Mouse (Mus musculus): ENCODE data around the gene Rgr. TPM values are rescaled to one million over a fixed set of nuclear protein-coding genes. Genes with fewer than 3 reads are reported as not detected.
"Not testable (repeated sequence)": the region's sequence is repeated elsewhere in the genome, so short reads cannot be mapped to it uniquely, and the experiment has no call there.

Rgr gene
- total RNA-seq, 4 experiments from 2014 or later, result not detected

DNA sequence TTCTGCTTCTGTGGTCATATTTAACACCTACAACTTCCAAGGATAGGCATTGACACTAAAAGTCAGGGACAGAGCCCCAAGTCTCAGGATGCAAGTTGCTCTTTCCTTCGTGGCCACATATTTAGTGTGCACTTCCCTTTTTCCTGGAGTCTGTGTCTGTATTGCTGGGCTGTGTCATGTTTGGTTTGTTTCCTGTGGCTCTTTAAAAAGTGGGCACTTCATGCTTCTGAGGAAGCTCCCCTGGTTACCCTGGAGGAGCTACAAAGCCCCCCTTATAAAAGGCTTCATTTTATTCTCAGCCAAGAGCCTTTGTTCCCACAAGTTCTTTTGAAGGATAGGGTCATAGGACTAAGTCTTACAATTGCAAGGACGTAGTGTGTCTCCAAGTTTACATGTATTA, 45.9 kb downstream of the Rgr start:
- DNase-seq (ENCODE audit: low spot score in 2 of 2), result no peak

DNA sequence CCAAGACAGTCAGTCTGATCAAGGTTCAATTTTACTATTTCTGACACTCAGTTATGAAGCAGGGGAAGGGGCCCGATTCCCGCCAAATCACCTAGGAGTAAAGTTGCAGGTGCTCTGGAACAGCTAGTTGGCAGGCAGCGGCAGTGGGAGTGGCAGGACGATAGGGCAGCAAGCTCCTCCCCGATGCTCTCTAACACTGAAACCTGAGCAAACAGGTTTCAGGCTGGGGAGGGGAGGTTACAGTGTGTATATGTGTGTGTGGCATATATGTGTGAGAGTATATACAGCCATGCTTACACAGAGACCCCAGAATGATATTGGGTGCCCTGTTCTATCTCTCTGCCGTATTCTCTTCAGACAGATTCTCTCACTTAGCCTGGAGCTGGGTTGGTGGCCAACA, 48.0 kb downstream of the Rgr start:
- DNase-seq (ENCODE audit: low spot score in 2 of 2), result not testable (repeated sequence)

DNA sequence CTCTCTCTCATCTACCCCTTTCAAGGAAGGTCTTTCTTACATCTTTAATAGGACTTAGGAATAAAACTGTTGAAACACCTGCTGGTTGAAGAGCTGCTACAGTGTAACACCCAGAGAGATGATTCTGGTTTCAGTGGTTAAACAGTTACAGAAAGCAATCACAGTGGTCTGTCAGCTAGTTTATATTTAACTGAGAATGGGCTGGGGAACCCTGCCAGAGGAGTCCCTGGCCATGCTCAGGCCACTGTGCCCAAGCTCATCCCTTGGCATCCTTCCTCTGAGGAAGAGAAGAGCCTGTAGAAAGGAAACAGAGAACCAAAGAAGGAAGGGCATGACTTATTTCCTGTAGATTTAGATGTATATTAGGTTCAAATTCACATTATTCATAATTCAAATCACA, 59.0 kb downstream of the Rgr start:
- no peak for DNase-seq (ENCODE audit: low spot score in 2 of 2)

GRCm38 (mm10) chr14:36985693-36986092, 63.1 kb downstream of the Rgr start:
- DNase-seq (ENCODE audit: low spot score in 2 of 2), result no peak

Other genes with a start within 250 kb of the Rgr start
- gene Ccser2, start 80.2 kb downstream of the Rgr start, total RNA-seq (2022), result 10 to 100 TPM; 62.5 to 78.0 (median 72.6) TPM
- gene Lrit1, start 5.9 kb upstream of the Rgr start, total RNA-seq (2022), result not detected
- not detected for gene Lrit2, start 19.0 kb upstream of the Rgr start, total RNA-seq (2022)
- gene Cdhr1, start 49.4 kb upstream of the Rgr start, total RNA-seq (2022), result not detected
- gene 2610528A11Rik, start 65.1 kb upstream of the Rgr start, total RNA-seq (2022), result 1 to 10 TPM in 1 of 4 experiments, under 1 TPM in 3; 0.54 to 1.1 (median 0.69) TPM
- 100 to 1,000 TPM; 395 to 493 (median 424) TPM for gene Ghitm, start 86.3 kb upstream of the Rgr start, total RNA-seq (2022)